Mouse (Mus musculus): Measurements from ENCODE around the gene Atp5f1.

GRCm38 (mm10) chr3:105898325-105898724 lies 61.6 kb downstream of the Atp5f1 start:
- TF ChIP-seq POLR2A (IDR thresholded peaks at IDR 0.05; ENCODE audit: borderline replicate concordance, extremely low read depth, low read depth, low read length) (no peak), CTCF (IDR thresholded peaks at IDR 0.05; ENCODE audit: insufficient read depth, low read length) (no peak)
